Mouse (Mus musculus) left cerebral cortex, postnatal 10 days (tissue): ENCODE results near the gene Ccnt1. TPM values are rescaled to one million over a fixed set of nuclear protein-coding genes. Genes with fewer than 3 reads are reported as not detected.
"Not testable (repeated sequence)": the region's sequence is repeated elsewhere in the genome, so short reads cannot be mapped to it uniquely, and the experiment has no call there.

Experiments used
- DNase-seq, 2 experiments: peaks; one replicate each; pipeline ENCODE4 v3.0.0; 2021 to 2022; ENCODE audit warnings: low spot score in 2 of 2, mixed read lengths in 1 of 2; ENCODE audit errors: extremely low spot score in 1 of 2
- intact Hi-C: fragments of 180-260 bp; cut with DNase I; formaldehyde crosslinking; loops from one replicate; pipeline ENCODE4 v1.15.1; 2025
- total RNA-seq, 2 experiments: library from RNA; stranded (reverse); gene quantifications; 2 replicates each; pipeline ENCODE4 v1.2.3; 2021

Gene Ccnt1
- total RNA-seq, 2 experiments from 2014 or later: 42.0 to 50.2 TPM

GRCm38 (mm10) chr15:98517380-98518355 lies 53.1 kb downstream of the Ccnt1 start:
- intact Hi-C loops: no loop called here
- peak in 1 of 2 experiments; percentile 52 for DNase-seq

- DNase-seq, intact Hi-C loops: not testable (repeated sequence)
Measured at GRCm38 (mm10) chr15:98514845-98515244, 55.9 kb downstream of the Ccnt1 start.

DNA sequence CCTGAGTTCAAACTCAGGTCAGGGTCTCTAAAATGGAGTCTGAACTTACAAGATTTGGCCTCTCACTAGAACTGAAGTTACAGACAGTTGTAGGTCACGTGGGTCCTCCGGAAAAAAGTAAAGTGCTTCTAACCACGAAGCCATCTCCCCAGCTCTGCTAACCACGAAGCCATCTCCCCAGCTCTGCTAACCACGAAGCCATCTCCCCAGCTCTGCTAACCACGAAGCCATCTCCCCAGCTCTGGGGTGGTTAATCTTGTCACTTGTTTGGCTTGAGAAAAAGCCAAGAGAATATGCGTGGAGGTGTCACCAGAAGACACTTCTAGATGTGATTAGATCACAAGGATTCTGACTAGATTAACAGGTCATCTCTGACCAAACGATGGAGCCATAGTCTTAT lies 56.6 kb downstream of the Ccnt1 start:
- DNase-seq: no peak
- intact Hi-C loops: no loop called here

- intact Hi-C loops, DNase-seq: not testable (repeated sequence)
Measured at GRCm38 (mm10) chr15:98513676-98514075, 57.0 kb downstream of the Ccnt1 start.

- DNase-seq: peak in 1 of 2 experiments; percentile 60
- intact Hi-C loops: no loop called here
Measured at GRCm38 (mm10) chr15:98512799-98513321, 57.9 kb downstream of the Ccnt1 start.

DNA sequence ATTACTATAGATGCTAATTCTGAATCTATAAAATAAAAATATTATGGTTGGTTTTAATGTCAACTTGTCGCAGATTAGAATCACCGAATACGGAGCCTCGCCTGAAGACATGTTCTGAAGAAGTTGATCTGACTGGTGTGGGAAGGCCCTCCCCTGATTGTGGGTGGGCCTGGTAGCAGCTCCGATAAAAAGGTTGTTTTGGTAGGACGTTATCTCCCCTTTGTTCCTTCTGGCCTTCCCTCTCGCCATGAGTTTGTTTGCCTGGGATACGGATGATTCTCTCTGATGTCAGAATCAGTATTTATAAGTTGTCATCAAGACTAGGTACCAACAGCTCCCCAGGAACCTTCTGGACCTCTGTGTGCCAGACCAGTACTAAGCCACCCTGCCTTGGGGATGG lies 58.5 kb downstream of the Ccnt1 start:
- DNase-seq: no peak
- intact Hi-C loops: no loop called here

- intact Hi-C loops: no loop called here
- DNase-seq: no peak
Measured at GRCm38 (mm10) chr15:98511386-98511928, 59.3 kb downstream of the Ccnt1 start.

GRCm38 (mm10) chr15:98510438-98511385 lies 60.0 kb downstream of the Ccnt1 start:
- intact Hi-C loops: no loop called here
- peak; percentile 51 to 81 for DNase-seq

GRCm38 (mm10) chr15:98509387-98509786 lies 61.3 kb downstream of the Ccnt1 start:
- DNase-seq: no peak
- intact Hi-C loops: loop anchor here (10.0 kb wide), 1 partner anchor 325 kb away; no protein-coding TSS in a partner anchor

DNA sequence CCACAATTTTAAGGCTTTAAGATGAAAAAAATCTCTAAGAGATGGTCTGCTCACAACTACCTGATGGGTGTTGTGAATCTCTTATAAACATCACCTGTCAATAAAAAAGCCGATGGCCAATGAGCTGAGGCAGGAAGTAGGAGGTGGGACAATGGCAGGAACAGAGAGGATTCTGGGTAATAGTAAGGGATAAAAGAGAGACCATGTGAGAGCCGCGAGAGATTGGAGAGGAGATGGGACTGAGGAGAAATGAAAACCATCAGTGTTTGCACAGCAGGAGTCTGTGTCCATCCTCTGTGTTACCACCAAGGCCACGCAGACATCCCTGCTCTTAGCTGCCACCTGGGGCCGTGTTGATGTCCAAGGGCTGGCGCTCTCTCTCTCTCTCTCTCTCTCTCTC lies 63.4 kb downstream of the Ccnt1 start:
- intact Hi-C loops: loop anchor here (10.0 kb wide), 1 partner anchor 323 kb away; no protein-coding TSS in a partner anchor
- no peak for DNase-seq

DNA sequence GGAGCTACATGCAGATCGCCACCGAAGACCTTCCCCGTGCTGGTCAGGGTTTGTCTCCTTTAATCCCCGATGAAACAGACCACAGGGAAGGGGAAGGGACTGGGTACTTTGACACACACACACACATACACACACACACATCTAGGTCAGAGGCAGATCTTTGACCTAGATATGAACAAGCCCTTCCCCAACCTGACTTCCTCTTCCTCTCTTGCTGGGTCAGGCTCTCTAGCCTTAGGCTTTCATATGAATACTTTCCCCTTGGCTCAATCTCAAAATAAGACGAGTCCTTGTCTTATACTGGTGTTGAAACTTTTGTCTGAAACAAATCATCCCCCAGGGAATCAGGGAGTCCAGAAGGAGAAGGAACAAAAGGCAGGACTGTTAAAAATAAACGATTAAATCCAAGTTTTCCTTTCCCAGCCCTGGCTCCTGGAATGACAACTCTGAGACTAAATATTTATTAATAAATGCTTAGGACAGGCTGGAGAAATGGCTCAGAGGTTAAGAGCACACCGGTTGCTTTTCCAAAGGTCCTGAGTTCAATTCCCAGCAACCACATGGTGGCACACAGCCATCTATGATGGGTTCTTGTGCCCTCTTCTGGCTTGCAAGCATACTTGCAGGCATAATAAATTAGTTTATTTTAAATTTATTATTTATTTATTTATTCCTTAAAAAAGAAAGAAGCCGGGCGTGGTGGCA lies 64.3 kb downstream of the Ccnt1 start:
- DNase-seq: no peak
- intact Hi-C loops: loop anchor here (10.0 kb wide), 1 partner anchor 322 kb away; no protein-coding TSS in a partner anchor

GRCm38 (mm10) chr15:98504514-98504913 lies 66.2 kb downstream of the Ccnt1 start:
- peak; percentile 49 to 78 for DNase-seq
- intact Hi-C loops: loop anchor here (10.0 kb wide), 1 partner anchor 320 kb away; no protein-coding TSS in a partner anchor

- DNase-seq: no peak
- intact Hi-C loops: loop anchor here (10.0 kb wide), 1 partner anchor 319 kb away; no protein-coding TSS in a partner anchor
Measured at GRCm38 (mm10) chr15:98503317-98503716, 67.4 kb downstream of the Ccnt1 start.

- no peak for DNase-seq
Measured at GRCm38 (mm10) chr15:98497631-98498030, 73.1 kb downstream of the Ccnt1 start.

DNA sequence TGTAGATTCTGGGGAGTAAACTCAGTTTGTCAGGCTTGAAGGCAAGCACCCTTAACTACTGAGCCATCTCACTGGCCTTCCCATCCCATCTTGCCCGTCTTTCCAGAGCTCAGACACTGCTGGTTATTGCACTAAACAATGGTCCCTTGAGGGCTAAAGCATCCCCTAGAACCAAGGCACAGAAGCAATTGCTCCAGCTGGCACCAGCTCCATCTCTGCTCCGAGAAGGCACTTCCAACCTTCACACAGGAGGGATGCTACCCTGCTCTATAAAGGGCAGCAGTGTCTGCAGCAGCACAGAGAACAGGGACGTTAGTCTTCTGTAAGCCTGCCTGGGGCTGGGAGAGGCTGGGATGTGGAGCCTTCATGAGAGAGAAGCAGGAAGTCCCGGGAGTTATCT lies 78.6 kb downstream of the Ccnt1 start, which contains the start of gene Olfr279:
TSS of gene Olfr279 (plus strand) at position 301 of the 400 bp plus-strand sequence.
- intact Hi-C loops: no loop called here
- no peak for DNase-seq

More at GRCm38 (mm10) chr15:98497631-98498030, 73.1 kb downstream of the Ccnt1 start:
- intact Hi-C loops: no loop called here

DNA sequence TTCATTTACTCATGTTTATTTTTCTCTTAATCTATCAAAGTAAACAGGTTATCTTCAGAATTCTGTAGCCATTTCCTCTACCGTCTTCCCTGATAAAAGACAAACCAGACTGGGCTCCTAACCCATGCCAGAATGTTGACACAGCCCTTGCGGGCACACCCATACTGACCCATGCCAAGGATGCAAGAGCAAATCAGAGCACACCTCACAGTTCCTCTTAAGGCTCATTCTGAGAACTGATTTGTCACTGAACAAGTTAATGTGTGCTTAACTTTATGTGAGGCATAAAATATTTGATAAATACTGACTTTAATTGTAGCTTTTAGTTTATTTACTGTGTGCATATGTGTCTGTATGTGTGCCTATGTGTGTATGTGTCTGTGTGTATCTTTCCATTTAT lies 79.4 kb downstream of the Ccnt1 start:
- DNase-seq: no peak
- intact Hi-C loops: no loop called here
